Mouse (Mus musculus) liver, postnatal 0 days (tissue): ENCODE results near the gene Glis2.

Experiments used
- CTCF ChIP-seq: sonication (generic); IDR thresholded peaks from 2 replicates; pipeline ENCODE4 v1.5.1; 2016; ENCODE audit warnings: antibody characterized with exemption, low read depth
- EP300 ChIP-seq: IDR thresholded peaks from 2 replicates; pipeline ENCODE4 v1.6.1; 2016; ENCODE audit warnings: antibody characterized with exemption, low read depth, mild to moderate bottlenecking

DNA sequence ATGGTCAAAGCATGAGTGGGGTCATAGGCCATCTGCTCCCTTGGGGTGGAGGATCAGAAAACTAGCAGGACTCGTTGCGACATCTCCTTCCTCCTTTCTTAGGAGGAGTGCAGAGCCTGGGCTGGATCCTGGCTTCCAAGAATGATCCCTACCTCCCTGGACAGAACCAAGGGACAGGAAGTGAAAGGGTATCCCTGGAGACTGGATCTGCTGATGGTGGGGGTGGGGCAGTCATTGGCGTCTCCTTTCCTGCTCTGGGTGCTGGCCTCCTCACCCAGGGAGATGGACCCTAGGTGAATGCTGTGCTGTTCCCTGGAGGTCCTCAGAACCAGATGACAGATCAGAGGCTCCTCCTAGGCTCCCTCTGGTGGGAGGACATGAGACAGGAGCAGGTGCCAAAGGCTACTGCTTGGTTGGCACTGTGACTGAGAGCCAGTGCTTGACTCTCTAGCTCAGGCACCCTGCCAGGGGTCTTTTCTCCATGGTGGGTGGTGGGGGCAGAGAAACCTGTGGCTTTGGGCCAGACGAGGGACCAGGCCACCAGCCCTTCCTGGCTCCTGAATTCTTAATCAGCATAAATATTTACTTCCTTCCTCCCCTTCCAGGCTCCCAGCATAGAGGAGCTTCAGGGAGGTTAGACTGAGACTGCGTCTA, 12.0 kb downstream of the Glis2 start:
- peak; percentile 69 for TF ChIP-seq CTCF
- TF ChIP-seq EP300 = no peak
